Mouse (Mus musculus): ENCODE measurements around the gene Cxcl2. TPM values are rescaled to one million over a fixed set of nuclear protein-coding genes. Genes with fewer than 3 reads are reported as not detected.

Cxcl2 gene
- 1.5 TPM for polyA plus RNA-seq (2017; shearing (Covaris generic))

DNA sequence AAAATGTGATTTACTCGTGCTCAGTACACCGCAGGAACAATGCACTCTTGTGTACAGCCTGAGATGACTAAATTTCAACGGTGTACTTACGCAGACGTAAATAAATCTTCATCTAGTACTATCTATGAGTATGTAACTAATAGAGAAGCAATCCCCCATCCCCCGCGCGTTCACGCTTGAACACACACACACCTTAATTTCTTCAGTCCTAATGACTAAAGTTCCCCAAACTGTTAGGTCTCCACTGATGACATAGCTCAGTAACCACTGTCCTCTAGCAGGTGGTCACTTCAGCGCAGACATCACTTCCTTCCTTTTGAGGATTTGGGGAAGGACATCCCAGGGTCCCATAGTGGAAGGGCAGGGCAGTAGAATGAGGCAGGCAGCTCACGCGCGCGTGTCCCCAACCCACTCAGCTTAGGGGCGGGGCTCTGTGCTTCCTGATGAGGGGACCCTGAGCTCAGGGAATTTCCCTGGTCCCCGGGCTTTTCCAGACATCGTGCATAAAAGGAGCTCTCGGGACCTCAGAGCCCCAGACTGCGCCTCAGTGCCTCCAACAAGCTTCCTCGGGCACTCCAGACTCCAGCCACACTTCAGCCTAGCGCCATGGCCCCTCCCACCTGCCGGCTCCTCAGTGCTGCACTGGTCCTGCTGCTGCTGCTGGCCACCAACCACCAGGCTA lies at the start of gene Cxcl2:
Gene Cxcl2, plus strand, starts transcription at position 533 of the 682 bp plus-strand sequence.

GRCm38 (mm10) chr5:90890519-90891463 lies 12.9 kb upstream of the Cxcl2 start, which contains the start of gene Cxcl1:
Gene Cxcl1 (plus strand): TSS chr5:90891241.

GRCm38 (mm10) chr5:90930971-90931851 lies 27.5 kb downstream of the Cxcl2 start, which contains the start of gene Mthfd2l:
Gene Mthfd2l (plus strand): TSS chr5:90931117.

Other genes with a start within 250 kb of the Cxcl2 start
- not detected for gene Cxcl5, start 144.5 kb upstream of the Cxcl2 start, polyA plus RNA-seq (2017; shearing (Covaris generic))
- not detected for gene Ppbp, start 135.4 kb upstream of the Cxcl2 start, polyA plus RNA-seq (2017; shearing (Covaris generic))
- not detected for gene Pf4, start 131.4 kb upstream of the Cxcl2 start, polyA plus RNA-seq (2017; shearing (Covaris generic))
- gene Cxcl3, start 117.8 kb upstream of the Cxcl2 start, polyA plus RNA-seq (2017; shearing (Covaris generic)): 0.82 TPM
- gene Cxcl15, start 109.3 kb upstream of the Cxcl2 start, polyA plus RNA-seq (2017; shearing (Covaris generic)): not detected
- not detected for gene Cxcl1, start 12.6 kb upstream of the Cxcl2 start, polyA plus RNA-seq (2017; shearing (Covaris generic))
- gene Mthfd2l, start 27.2 kb downstream of the Cxcl2 start, polyA plus RNA-seq (2017; shearing (Covaris generic)): 0.71 TPM
- gene Epgn, start 123.6 kb downstream of the Cxcl2 start, polyA plus RNA-seq (2017; shearing (Covaris generic)): not detected
- not detected for gene Ereg, start 170.8 kb downstream of the Cxcl2 start, polyA plus RNA-seq (2017; shearing (Covaris generic))
- 1.4 TPM for gene Areg, start 235.7 kb downstream of the Cxcl2 start, polyA plus RNA-seq (2017; shearing (Covaris generic))

Data from CD4-positive, CD25-positive, alpha-beta regulatory T cell, adult 9 weeks (primary cell).